Mouse (Mus musculus): ENCODE measurements around the gene Wwc1.
"Not testable (repeated sequence)": the region's sequence is repeated elsewhere in the genome, so short reads cannot be mapped to it uniquely, and the experiment has no call there.

Wwc1 gene

DNA sequence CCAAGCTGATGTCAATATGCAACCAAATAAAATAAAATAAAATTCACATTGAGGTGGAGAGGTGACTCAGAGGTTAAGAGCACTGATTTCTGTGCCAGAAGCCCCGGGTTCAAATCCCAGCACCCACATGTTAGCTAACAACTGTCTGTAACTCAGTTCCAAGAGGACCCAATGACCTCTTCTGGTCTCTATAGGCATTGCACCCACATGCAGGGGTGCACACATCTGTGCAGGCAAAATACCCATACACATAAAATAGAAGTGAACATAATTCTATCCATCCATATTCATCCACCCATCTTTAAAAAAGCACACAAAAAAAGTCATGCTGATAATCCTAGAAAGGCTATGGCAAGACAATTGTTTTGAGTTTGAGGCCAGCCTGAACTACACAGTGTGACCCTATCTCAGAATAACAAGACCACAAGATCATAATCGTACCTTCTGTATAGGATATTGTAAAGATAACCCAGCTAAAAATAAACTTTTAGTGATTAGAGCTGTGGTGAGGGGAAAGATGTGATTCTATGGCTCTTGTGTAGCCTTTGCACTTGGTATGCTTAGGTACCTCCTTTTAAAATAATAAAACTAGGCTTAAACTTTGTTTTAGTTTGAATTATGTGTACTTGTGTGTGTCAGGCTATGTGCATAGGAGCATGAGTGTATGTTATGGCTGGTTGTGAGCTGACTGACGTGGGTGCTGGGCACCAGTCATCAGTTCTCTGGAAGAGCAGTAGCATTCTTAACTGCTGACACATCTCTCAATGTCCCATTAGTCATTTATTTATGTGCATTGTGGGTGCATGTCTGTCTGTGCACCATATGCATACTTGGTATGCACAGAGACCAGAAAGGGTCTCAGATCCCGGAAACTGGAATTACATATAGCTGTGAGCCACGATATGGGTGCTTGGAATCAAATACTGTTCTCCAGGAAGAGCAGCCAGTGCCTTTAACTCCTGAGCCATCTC, 142.9 kb downstream of the Wwc1 start:
- no peak for DNase-seq (ENCODE audit: extremely low spot score)

DNA sequence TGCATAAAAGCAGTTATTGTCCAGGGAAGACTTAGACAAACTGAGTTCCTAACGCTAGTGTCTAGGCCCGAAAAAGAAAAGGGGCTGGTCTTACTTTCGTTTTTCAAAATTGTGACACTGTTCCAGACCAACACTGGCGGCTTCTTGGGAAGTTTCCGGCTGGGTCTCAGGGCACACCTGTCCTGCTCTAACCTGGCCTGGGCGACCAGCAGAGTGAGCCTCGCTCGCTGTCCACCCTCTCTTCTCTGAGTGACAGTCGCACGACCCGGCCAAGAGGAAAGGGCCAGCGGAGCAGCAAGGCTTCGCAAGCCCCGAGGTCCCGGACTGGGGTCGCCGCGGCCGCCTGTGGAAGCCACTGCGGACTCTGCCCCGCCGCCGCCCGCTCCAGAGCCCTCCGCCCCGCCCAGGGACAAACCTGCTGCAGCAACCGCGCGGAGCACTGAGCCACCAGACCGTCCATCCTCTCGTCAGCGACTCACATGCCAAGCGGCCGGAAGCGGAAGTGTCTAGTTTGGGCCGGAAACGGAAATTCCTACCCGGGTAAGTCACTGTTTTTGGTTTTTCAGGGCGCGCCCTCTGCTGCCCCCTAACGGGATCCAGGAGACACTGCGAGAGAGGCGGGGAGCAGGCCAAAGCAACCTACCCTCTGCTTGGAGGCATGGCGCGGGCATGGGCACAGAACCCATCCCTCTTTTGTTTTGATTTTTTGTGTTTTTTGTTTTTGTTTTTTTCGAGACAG, 146.1 kb downstream of the Wwc1 start, which contains the start of gene Rars:
Gene Rars (minus strand): TSS at position 485 of the 739 bp plus-strand sequence.
- peak; percentile 91 for DNase-seq (ENCODE audit: extremely low spot score)

DNA sequence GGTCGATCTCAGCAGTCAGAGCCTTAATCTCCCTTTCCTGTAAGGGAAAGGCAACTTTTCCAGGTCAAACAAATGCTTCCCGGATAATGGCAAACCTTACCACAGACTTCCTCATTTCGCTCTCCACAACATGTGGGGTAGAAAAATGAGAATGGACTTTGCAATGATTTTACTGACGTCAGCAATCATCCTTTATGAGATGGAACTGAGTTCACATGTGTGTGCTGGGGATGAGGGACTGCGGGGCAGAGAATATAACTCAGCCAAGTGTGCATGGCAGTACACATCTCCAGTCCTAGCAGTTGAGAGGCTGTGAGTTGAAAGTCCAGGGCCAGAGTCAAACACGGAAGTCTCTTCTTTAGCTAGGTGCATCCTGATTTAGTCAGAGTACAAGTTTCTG, 147.1 kb downstream of the Wwc1 start:
- no peak for DNase-seq (ENCODE audit: extremely low spot score)

DNA sequence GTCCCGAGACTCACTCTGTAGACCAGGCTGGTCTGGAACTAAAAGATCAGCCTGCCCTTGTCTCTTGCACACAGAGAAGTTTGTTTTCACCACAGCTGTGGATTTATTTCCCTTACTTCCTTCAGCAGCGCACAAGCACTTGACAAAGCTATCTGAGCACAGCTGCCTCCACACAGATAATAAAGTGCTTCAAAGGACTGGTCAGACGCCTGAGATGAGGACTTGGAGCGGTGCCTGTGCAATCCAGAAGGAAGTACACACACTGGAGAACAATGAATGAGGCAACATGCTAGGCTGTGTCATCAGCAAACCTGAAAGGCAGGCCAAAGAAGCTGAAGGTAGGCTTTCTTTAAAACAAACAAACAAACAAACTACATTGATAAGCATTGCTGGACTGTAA, 148.2 kb downstream of the Wwc1 start:
- no peak for DNase-seq (ENCODE audit: extremely low spot score)

DNA sequence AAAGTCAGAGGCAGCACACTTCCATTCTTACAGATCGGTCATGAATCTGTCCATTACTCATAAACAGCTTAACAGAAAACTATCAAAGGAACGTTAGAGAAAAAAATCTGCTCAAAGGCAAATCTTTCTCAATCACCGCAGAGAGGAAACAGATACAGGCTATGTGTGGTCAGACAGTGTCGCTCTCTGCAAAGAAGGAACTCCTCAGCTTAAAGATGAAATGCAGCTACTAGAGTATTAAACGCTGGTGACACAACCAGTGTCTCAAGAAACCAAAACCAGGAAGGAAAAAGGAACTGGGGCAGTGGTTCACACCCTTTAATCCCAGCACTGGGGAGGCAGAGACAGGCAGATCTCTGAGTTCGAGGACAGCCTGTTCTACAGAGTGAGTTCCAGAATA, 152.6 kb downstream of the Wwc1 start:
- DNase-seq (ENCODE audit: extremely low spot score) = no peak

DNA sequence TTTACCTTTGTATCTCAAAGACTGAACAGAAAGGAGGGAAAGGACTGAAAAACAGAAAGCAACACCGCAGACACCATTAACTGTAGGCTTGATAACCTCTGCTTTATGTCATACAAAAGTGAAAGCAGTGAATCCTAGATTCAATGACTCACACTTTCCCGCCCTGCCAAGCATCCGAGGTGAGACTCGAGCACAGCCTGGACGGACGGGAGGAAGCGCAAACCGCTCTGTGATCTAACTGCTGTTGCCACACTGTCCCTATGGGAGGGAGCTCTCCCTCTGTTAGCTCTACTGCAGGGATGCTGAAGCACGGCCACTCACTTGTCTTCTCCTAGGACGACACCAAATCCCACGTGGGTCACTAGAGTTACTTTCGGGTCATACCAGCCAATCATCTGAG, 164.0 kb downstream of the Wwc1 start:
- no peak for DNase-seq (ENCODE audit: extremely low spot score)

DNA sequence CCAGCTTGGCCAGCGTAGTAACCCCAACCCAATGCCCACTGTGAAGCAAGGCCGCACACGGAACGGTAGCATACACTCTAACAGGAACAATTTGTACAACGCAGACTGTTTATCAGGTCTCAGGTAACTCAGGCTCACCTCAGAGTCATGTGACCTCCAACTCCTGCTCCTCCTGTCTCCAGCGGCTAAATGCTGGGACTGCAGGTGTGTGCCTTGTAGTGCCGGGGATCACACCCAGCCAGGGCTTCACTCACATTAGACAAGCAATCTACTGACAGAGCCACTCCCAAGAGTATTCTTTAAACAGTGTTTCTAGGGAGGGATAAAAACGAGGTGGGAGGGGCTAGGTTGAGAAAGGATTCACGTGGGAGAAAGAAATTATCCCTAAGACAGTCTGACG, 168.9 kb downstream of the Wwc1 start:
- no peak for DNase-seq (ENCODE audit: extremely low spot score)

DNA sequence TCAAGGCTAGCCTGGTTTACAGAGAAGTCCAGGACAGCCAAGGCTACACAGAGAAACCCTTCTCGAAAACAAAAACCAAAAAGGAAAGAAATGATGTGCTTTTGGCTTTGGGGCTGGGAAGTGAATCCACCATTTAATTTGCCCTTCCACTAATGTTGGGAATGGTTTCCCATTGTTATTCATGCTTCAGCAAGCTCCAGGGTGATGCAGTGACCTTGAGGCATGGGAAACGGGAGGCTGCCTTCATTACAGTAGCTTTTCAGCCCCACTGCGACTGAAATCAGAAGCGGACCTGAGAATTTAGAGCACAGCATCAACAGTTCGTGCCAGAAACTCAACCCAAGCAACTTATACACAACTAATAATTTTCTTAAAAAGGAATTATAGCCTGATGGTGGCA, 179.0 kb downstream of the Wwc1 start:
- DNase-seq (ENCODE audit: extremely low spot score) = no peak

DNA sequence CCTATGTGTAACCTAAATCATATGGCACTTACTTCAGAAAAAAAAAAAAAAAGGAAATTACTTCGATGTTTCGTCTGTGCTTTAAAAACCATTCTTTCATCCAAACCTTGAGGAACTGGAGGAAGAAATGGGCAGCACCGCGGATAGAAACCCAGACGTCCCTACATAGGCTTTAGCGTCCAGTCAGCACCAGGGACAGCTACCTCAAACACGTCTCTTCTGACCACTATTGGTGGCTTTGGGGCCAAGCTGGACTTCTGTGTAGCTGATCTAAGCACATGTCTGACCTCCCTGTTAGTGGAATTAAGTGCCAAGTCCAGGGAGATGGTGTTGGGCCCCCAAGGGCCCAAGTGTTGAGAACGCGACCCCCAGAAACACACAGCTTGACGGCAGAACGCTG, 181.5 kb downstream of the Wwc1 start, which contains the start of gene Fbll1:
Gene Fbll1 (minus strand): TSS at position 11 of the 400 bp plus-strand sequence.
- peak; percentile 75 for DNase-seq (ENCODE audit: extremely low spot score)

DNA sequence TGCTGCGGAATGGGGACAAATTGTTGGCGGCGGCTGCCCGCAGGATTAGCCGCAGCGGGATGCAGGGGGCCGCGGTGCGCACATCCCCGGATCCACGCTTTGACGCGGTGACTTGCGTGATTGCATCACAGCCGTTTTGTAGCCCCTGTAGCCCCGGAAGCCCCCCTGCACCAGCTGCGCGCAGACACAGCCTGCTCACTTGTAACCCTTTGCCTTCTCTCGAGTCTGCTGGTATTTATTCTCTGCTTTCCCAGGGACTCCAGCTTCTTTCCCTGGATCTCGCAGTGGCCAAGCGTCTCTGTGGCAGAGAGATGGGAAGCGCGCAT, 181.9 kb downstream of the Wwc1 start:
- DNase-seq (ENCODE audit: extremely low spot score) = peak; percentile 17

DNA sequence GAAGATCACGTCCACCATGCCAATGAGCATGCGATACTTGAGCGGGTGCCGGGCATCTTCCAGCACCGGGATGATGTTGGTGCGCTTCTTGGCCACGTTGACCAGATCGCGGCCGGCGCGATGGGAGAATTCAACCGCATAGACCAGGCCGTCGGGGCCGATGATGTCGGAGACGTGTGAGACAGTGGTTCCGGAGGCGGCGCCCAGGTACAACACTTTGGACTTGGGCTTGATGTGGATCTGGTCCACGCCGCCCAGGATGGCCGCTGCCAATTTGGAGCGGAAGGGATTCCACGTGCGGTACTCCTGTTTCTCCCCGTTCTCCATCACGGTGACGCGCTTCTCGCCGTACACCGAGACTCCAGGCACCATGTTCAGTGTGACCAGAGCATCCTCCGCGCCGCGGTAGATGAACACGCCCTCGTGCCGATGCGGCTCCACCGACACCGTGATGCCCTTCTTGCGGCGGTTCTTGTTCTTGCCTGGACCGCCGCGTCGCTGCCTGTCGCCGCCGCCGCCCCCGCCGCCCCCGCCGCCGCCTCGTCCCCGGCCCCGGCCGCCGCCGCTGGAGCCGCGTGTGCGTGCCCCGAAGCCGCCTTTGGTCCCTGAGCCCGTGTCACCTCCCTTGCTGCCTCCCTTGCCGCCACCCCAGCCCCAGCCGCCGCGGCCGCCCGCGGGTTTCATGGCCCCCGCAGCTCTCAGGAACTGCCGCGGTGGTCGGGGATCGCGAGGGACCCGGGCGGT, 182.4 kb downstream of the Wwc1 start:
- DNase-seq (ENCODE audit: extremely low spot score) = peak; percentile 14

DNA sequence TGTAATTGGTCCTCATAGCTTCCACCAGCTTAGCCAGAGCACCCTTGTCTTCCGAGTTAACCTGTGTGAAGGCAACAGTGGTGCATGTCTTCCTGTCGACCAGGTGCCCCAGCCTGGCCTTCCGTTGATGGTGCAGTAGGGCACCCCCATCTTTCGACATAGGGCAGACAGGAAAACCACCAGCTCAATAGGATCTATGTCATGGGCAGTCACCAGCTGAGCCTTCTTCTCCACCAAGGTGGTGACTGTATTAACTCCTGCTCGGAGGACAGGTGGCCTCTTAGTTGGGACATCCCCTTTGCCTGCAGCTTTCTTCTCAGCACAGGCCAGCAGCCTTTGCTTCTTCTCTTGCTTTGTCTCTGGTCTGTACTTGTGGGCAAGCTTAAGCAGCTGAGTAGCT, 187.5 kb downstream of the Wwc1 start:
- not testable (repeated sequence) for DNase-seq (ENCODE audit: extremely low spot score)

DNA sequence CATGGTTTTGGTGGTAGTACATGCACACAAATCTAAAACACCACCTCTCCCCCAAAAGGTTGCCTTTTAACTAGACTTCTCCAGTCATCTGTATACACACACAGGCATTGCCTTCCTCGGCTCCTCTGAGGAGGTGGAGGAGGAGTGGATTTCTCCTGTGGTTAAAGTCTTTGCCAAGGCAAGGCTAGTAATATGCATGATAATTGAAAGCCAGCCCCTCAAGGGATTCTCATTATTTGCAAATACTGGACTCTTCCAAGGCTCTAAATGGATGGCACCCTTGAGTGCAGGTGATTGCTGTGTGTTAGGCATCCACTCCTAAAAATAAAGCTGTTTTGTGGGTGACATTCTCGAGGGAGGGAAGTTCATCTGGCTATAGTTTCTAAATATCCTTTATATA, 191.9 kb downstream of the Wwc1 start:
- DNase-seq (ENCODE audit: extremely low spot score) = no peak
